Mouse (Mus musculus): ENCODE measurements around the gene Mapk8ip2. TPM values are rescaled to one million over a fixed set of nuclear protein-coding genes. Genes with fewer than 3 reads are reported as not detected.

Mapk8ip2 gene
- total RNA-seq, 2 experiments from 2014 or later: 0.19 to 0.34 TPM

Other genes with a start within 250 kb of the Mapk8ip2 start
- 18.1 and 19.6 TPM in 2 replicates for gene Ppp6r2, start 242.4 kb upstream of the Mapk8ip2 start, total RNA-seq (2015; ENCODE audit: low replicate concordance)
- 26.2 and 47.5 TPM in 2 replicates for gene Ppp6r2, start 242.4 kb upstream of the Mapk8ip2 start, total RNA-seq (2017; ENCODE audit: low replicate concordance)
- gene Sbf1, start 138.6 kb upstream of the Mapk8ip2 start, total RNA-seq (2015; ENCODE audit: low replicate concordance): 38.9 and 39.6 TPM in 2 replicates
- 11.2 and 22.4 TPM in 2 replicates for gene Sbf1, start 138.6 kb upstream of the Mapk8ip2 start, total RNA-seq (2017; ENCODE audit: low replicate concordance)
- gene Adm2, start 131.2 kb upstream of the Mapk8ip2 start, total RNA-seq (2015; ENCODE audit: low replicate concordance): not detected in 2 replicates
- not detected in 2 replicates for gene Adm2, start 131.2 kb upstream of the Mapk8ip2 start, total RNA-seq (2017; ENCODE audit: low replicate concordance)
- not detected in 2 replicates for gene Miox, start 119.5 kb upstream of the Mapk8ip2 start, total RNA-seq (2015; ENCODE audit: low replicate concordance)
- not detected in 2 replicates for gene Miox, start 119.5 kb upstream of the Mapk8ip2 start, total RNA-seq (2017; ENCODE audit: low replicate concordance)
- gene Lmf2, start 98.3 kb upstream of the Mapk8ip2 start, total RNA-seq (2015; ENCODE audit: low replicate concordance): 18.6 and 21.3 TPM in 2 replicates
- 8.3 and 9.1 TPM in 2 replicates for gene Lmf2, start 98.3 kb upstream of the Mapk8ip2 start, total RNA-seq (2017; ENCODE audit: low replicate concordance)
- gene Ncaph2, start 98.2 kb upstream of the Mapk8ip2 start, total RNA-seq (2015; ENCODE audit: low replicate concordance): 30.6 and 48.1 TPM in 2 replicates
- gene Ncaph2, start 98.2 kb upstream of the Mapk8ip2 start, total RNA-seq (2017; ENCODE audit: low replicate concordance): 60.7 and 118 TPM in 2 replicates
- gene Sco2, start 80.1 kb upstream of the Mapk8ip2 start, total RNA-seq (2015; ENCODE audit: low replicate concordance): 1.3 and 5.2 TPM in 2 replicates
- 0.68 and 2.1 TPM in 2 replicates for gene Sco2, start 80.1 kb upstream of the Mapk8ip2 start, total RNA-seq (2017; ENCODE audit: low replicate concordance)
- gene Tymp, start 76.9 kb upstream of the Mapk8ip2 start, total RNA-seq (2015; ENCODE audit: low replicate concordance): not detected in 2 replicates
- not detected in 2 replicates for gene Tymp, start 76.9 kb upstream of the Mapk8ip2 start, total RNA-seq (2017; ENCODE audit: low replicate concordance)
- gene Odf3b, start 74.6 kb upstream of the Mapk8ip2 start, total RNA-seq (2015; ENCODE audit: low replicate concordance): not detected in 2 replicates
- 2.3 TPM in 1 of 2 replicates, not detected in the other for gene Odf3b, start 74.6 kb upstream of the Mapk8ip2 start, total RNA-seq (2017; ENCODE audit: low replicate concordance)
- not detected in 2 replicates for gene Klhdc7b, start 69.0 kb upstream of the Mapk8ip2 start, total RNA-seq (2015; ENCODE audit: low replicate concordance)
- not detected in 2 replicates for gene Klhdc7b, start 69.0 kb upstream of the Mapk8ip2 start, total RNA-seq (2017; ENCODE audit: low replicate concordance)
- not detected in 2 replicates for gene Syce3, start 43.4 kb upstream of the Mapk8ip2 start, total RNA-seq (2015; ENCODE audit: low replicate concordance)
- gene Syce3, start 43.4 kb upstream of the Mapk8ip2 start, total RNA-seq (2017; ENCODE audit: low replicate concordance): not detected in 2 replicates
- 2.1 and 6.9 TPM in 2 replicates for gene Cpt1b, start 28.1 kb upstream of the Mapk8ip2 start, total RNA-seq (2015; ENCODE audit: low replicate concordance)
- gene Cpt1b, start 28.1 kb upstream of the Mapk8ip2 start, total RNA-seq (2017; ENCODE audit: low replicate concordance): 0.84 and 4.4 TPM in 2 replicates
- gene C730034F03Rik, start 24.3 kb upstream of the Mapk8ip2 start, total RNA-seq (2015; ENCODE audit: low replicate concordance): 0.58 and 1.0 TPM in 2 replicates
- gene C730034F03Rik, start 24.3 kb upstream of the Mapk8ip2 start, total RNA-seq (2017; ENCODE audit: low replicate concordance): 1.4 and 5.3 TPM in 2 replicates
- not detected in 2 replicates for gene Gm44502, start 24.2 kb upstream of the Mapk8ip2 start, total RNA-seq (2015; ENCODE audit: low replicate concordance)
- 0.14 TPM in 1 of 2 replicates, not detected in the other for gene Gm44502, start 24.2 kb upstream of the Mapk8ip2 start, total RNA-seq (2017; ENCODE audit: low replicate concordance)
- gene Chkb, start 24.0 kb upstream of the Mapk8ip2 start, total RNA-seq (2015; ENCODE audit: low replicate concordance): 82.0 and 92.2 TPM in 2 replicates
- 28.6 and 30.9 TPM in 2 replicates for gene Chkb, start 24.0 kb upstream of the Mapk8ip2 start, total RNA-seq (2017; ENCODE audit: low replicate concordance)
- gene Arsa, start 23.5 kb downstream of the Mapk8ip2 start, total RNA-seq (2015; ENCODE audit: low replicate concordance): 0.42 TPM in 1 of 2 replicates, not detected in the other
- gene Arsa, start 23.5 kb downstream of the Mapk8ip2 start, total RNA-seq (2017; ENCODE audit: low replicate concordance): 1.5 and 2.2 TPM in 2 replicates
- 0.63 and 0.77 TPM in 2 replicates for gene Shank3, start 45.7 kb downstream of the Mapk8ip2 start, total RNA-seq (2015; ENCODE audit: low replicate concordance)
- gene Shank3, start 45.7 kb downstream of the Mapk8ip2 start, total RNA-seq (2017; ENCODE audit: low replicate concordance): 0.98 and 1.0 TPM in 2 replicates
- not detected in 2 replicates for gene Acr, start 114.4 kb downstream of the Mapk8ip2 start, total RNA-seq (2015; ENCODE audit: low replicate concordance)
- not detected in 2 replicates for gene Acr, start 114.4 kb downstream of the Mapk8ip2 start, total RNA-seq (2017; ENCODE audit: low replicate concordance)
- 0.84 and 5.0 TPM in 2 replicates for gene Rabl2, start 138.0 kb downstream of the Mapk8ip2 start, total RNA-seq (2015; ENCODE audit: low replicate concordance)
- 4.5 and 5.6 TPM in 2 replicates for gene Rabl2, start 138.0 kb downstream of the Mapk8ip2 start, total RNA-seq (2017; ENCODE audit: low replicate concordance)